Mouse (Mus musculus): ENCODE measurements around the gene Olfr1359.

GRCm38 (mm10) chr13:21718381-21719080 lies 20.6 kb downstream of the Olfr1359 start:
- no peak for TF ChIP-seq POLR2A (IDR thresholded peaks at IDR 0.05; ENCODE audit: low read depth, low read length)
- no peak for TF ChIP-seq CTCF (conservative IDR thresholded peaks at IDR 0.05; ENCODE audit: insufficient read depth, insufficient read length, low read depth, low read length)

All from kidney, adult 2 months (tissue).